Mouse (Mus musculus) C2C12 (cell line): ENCODE measurements at regions not wholly inside any gene's neighbourhood (a gene's known extent, or its start where the extent isn't known, plus 50 kb on each side); places are given as distances from the start of the nearest gene placed in this dataset.

Experiments
- CEBPB ChIP-seq: IDR thresholded peaks from one replicate; pipeline ENCODE4 v1.6.1; 2011; ENCODE audit warnings: low read depth, mild to moderate bottlenecking, control low read depth, moderate library complexity
- CTCF ChIP-seq: IDR thresholded peaks from one replicate; pipeline ENCODE4 v1.5.1; 2011; ENCODE audit not compliant: control insufficient read depth, insufficient read depth, insufficient read length
- FOSL1 ChIP-seq: IDR thresholded peaks from one replicate; pipeline ENCODE4 v1.8.0; 2011; ENCODE audit warnings: mild to moderate bottlenecking, low read length; ENCODE audit not compliant: poor library complexity, insufficient read depth, severe bottlenecking
- MAX ChIP-seq: IDR thresholded peaks from one replicate; pipeline ENCODE4 v1.6.1; 2011; ENCODE audit warnings: mild to moderate bottlenecking, control low read depth
- MYOD1 ChIP-seq: IDR thresholded peaks from one replicate; pipeline ENCODE4 v1.6.1; 2011; ENCODE audit warnings: low read depth; ENCODE audit not compliant: control insufficient read depth, insufficient read length
- MYOG ChIP-seq: IDR thresholded peaks from one replicate; pipeline ENCODE4 v1.6.1; 2011; ENCODE audit not compliant: control insufficient read depth, insufficient read length; ENCODE audit errors: extremely low read depth
- USF1 ChIP-seq: IDR thresholded peaks from one replicate; pipeline ENCODE4 v1.6.1; 2011; ENCODE audit warnings: low read depth, mild to moderate bottlenecking, control low read depth, moderate library complexity

DNA sequence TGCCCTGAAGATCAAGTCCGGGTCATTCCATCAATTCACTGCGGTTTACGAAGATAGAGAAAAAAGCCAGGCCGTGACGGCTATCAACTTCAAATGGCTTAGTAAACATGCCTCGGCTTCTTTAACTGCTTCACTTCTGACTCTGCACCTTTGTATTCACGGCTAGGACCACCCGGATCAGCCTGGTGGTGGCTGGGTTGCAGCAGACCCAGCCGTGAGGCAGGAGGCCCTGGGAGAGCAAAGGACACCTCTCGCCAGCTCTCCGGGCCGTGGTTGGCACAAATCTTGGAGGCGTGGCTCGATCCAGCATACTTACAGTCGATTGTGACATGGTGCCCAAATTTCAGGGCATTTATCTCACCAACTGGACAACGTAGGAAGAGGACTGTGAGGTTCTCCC lies 187.5 kb downstream of the Gpat3 start:
- TF ChIP-seq CTCF (no peak), MAX (no peak), USF1 (no peak), MYOD1 (no peak), MYOG (no peak), CEBPB (no peak), FOSL1 (no peak)
